In genomic region chr11:70309341-70309740, GRCm38 (mm10) we compare ENCODE assay signal across 9 mouse cellular contexts. TPM values are rescaled to one million over a fixed set of nuclear protein-coding genes. Genes with fewer than 3 reads are reported as not detected.
DNase-seq lines count a peak whose midpoint lies in the region; ATAC-seq and TF ChIP-seq lines count a peak whose summit lies in the region.
"Had no signal": no experiment of that assay in that cellular context is flagged by ENCODE, and none has a peak within 500 bp of the region (broad histone marks: within the 10 kb centered on the region; RNA-seq: fewer than 3 reads in every experiment).

No protein-coding gene starts in this region.

- H3K9ac ChIP-seq in midbrain, embryonic 11.5 days (ENCODE audit: low read length): no peak overlapping the region
- H3K9ac ChIP-seq in midbrain, embryonic 15.5 days: no peak overlapping the region
- H3K9ac ChIP-seq: midbrain, embryonic 12.5 days had no signal

- no peak overlapping the region for H3K4me2 ChIP-seq in midbrain, embryonic 11.5 days
- H3K4me2 ChIP-seq in midbrain, embryonic 15.5 days: no peak overlapping the region
- H3K4me2 ChIP-seq: midbrain, embryonic 12.5 days had no signal

- 30% methylated on average over 9 of the region's 9 CpGs for WGBS in midbrain, embryonic 11.5 days
- WGBS in midbrain, embryonic 15.5 days: 26% methylated on average over 9 of the region's 9 CpGs
- 9% methylated on average over 9 of the region's 9 CpGs for WGBS in cerebellum, adult 2 months

- no peak overlapping the region for H3K27ac ChIP-seq in midbrain, embryonic 11.5 days (ENCODE audit: low read depth, low read length)
- H3K27ac ChIP-seq in midbrain, embryonic 15.5 days: no peak overlapping the region
- no peak overlapping the region for H3K27ac ChIP-seq in cerebellum, adult 2 months (ENCODE audit: insufficient read depth, low read length)
- H3K27ac ChIP-seq: midbrain, embryonic 12.5 days had no signal

- no peaks in the 10 kb centered on the region for H3K27me3 ChIP-seq in midbrain, embryonic 11.5 days (ENCODE audit: control insufficient read depth, insufficient read depth, low read length)
- H3K27me3 ChIP-seq in midbrain, embryonic 15.5 days (replicated peaks): peaks cover 3% of the 10 kb centered on the region; the same call in 1 of the 2 replicates
- H3K27me3 ChIP-seq in cerebellum, adult 2 months (ENCODE audit: control insufficient read depth, insufficient read depth, low read length): no peaks in the 10 kb centered on the region

- no peak for ATAC-seq in CD4-positive, CD25-positive, alpha-beta regulatory T cell, adult 4 months
- ATAC-seq in midbrain, embryonic 11.5 days (ENCODE audit: low FRiP score): no peak
- ATAC-seq in midbrain, embryonic 15.5 days (replicated peaks): no peak

- no peak for TF ChIP-seq POLR2A in cerebellum, adult 2 months (IDR thresholded peaks at IDR 0.05; ENCODE audit: borderline replicate concordance, insufficient read depth, low read length)

- no peaks in the 10 kb centered on the region for H3K9me3 ChIP-seq in midbrain, embryonic 11.5 days (ENCODE audit: control insufficient read depth, low read length)
- no peaks in the 10 kb centered on the region for H3K9me3 ChIP-seq in midbrain, embryonic 15.5 days
- H3K9me3 ChIP-seq: midbrain, embryonic 12.5 days had no signal

- H3K4me1 ChIP-seq in midbrain, embryonic 11.5 days (ENCODE audit: control insufficient read depth, insufficient read depth, low read length): no peaks in the 10 kb centered on the region
- no peaks in the 10 kb centered on the region for H3K4me1 ChIP-seq in midbrain, embryonic 15.5 days
- no peaks in the 10 kb centered on the region for H3K4me1 ChIP-seq in cerebellum, adult 2 months (ENCODE audit: control insufficient read depth, insufficient read depth, low read length)
- H3K4me1 ChIP-seq: midbrain, embryonic 12.5 days had no signal

- H3K4me3 ChIP-seq in midbrain, embryonic 11.5 days (ENCODE audit: low read depth, low read length): no peak overlapping the region
- H3K4me3 ChIP-seq in midbrain, embryonic 15.5 days: no peak overlapping the region
- no peak overlapping the region for H3K4me3 ChIP-seq in cerebellum, adult 2 months (replicated peaks; ENCODE audit: insufficient read depth, low read depth, low read length)
- H3K4me3 ChIP-seq: midbrain, embryonic 12.5 days had no signal

- peak; percentile 55; the same call in 1 of the 2 replicates for TF ChIP-seq CTCF in cerebellum, adult 2 months (IDR thresholded peaks at IDR 0.05; ENCODE audit: borderline replicate concordance, insufficient read depth, low read depth, low read length)

- H3K36me3 ChIP-seq in midbrain, embryonic 11.5 days (ENCODE audit: control insufficient read depth, insufficient read depth, low read length): no peaks in the 10 kb centered on the region
- no peaks in the 10 kb centered on the region for H3K36me3 ChIP-seq in midbrain, embryonic 15.5 days (replicated peaks)
- H3K36me3 ChIP-seq: midbrain, embryonic 12.5 days had no signal

- DNase-seq in CD4-positive, CD25-positive, alpha-beta regulatory T cell, adult 2 months (ENCODE audit: low read depth, low spot score): peak; percentile 80
- DNase-seq in midbrain, embryonic 11.5 days (ENCODE audit: low spot score, missing footprints): peak; percentile 90
- peak; percentile 16 to 57 for DNase-seq in cerebellum, adult 2 months
- peak; percentile 82 for DNase-seq in kidney, adult 9 months
- DNase-seq in lung, postnatal 14 days: peak; percentile 58
- no peak for DNase-seq in ovary, postnatal 10 days (ENCODE audit: low spot score)

RNA-seq across cellular contexts. Expression of gene Alox12e, which starts 13.1 kb away (rescaled TPM):
- polyA plus RNA-seq in CD4-positive, CD25-positive, alpha-beta regulatory T cell, adult 4 months (2017; shearing (Covaris generic)): not detected
- 0.21 TPM in 1 of 2 replicates, not detected in the other for polyA plus RNA-seq in midbrain, embryonic 11.5 days (2014; fragmentation: Nextera tagmentation; extraction: Ambion mirVana)
- polyA plus RNA-seq in midbrain, embryonic 15.5 days (2015; fragmentation: Nextera tagmentation; extraction: Ambion mirVana): 0.22 TPM in 1 of 2 replicates, not detected in the other
- not detected in 2 replicates for polyA plus RNA-seq in cerebellum, adult 2 months (2012; rRNA removed)
- polyA plus RNA-seq: midbrain, embryonic 12.5 days had no signal

RNA-seq across cellular contexts. Expression of gene Alox15, which starts 42.5 kb away (rescaled TPM):
- polyA plus RNA-seq in CD4-positive, CD25-positive, alpha-beta regulatory T cell, adult 4 months (2017; shearing (Covaris generic)): not detected
- polyA plus RNA-seq in midbrain, embryonic 11.5 days (2014; fragmentation: Nextera tagmentation; extraction: Ambion mirVana): 0.12 and 0.14 TPM in 2 replicates
- 0.06 TPM in 1 of 2 replicates, not detected in the other for polyA plus RNA-seq in midbrain, embryonic 15.5 days (2015; fragmentation: Nextera tagmentation; extraction: Ambion mirVana)
- polyA plus RNA-seq in cerebellum, adult 2 months (2012; rRNA removed): 0.05 TPM in 1 of 2 replicates, not detected in the other

RNA-seq across cellular contexts. Expression of gene Alox12, which starts 54.2 kb away (rescaled TPM):
- polyA plus RNA-seq in CD4-positive, CD25-positive, alpha-beta regulatory T cell, adult 4 months (2017; shearing (Covaris generic)): under 1 TPM in 1 of 2 experiments, not detected in 1; 0.31 TPM
- 3.2 and 3.4 TPM in 2 replicates for polyA plus RNA-seq in midbrain, embryonic 11.5 days (2014; fragmentation: Nextera tagmentation; extraction: Ambion mirVana)
- 0.49 and 0.74 TPM in 2 replicates for polyA plus RNA-seq in midbrain, embryonic 15.5 days (2015; fragmentation: Nextera tagmentation; extraction: Ambion mirVana)
- 1.1 and 1.2 TPM in 2 replicates for polyA plus RNA-seq in cerebellum, adult 2 months (2012; rRNA removed)
